Mouse (Mus musculus) urinary bladder, postnatal 25 days (tissue): ENCODE measurements around the gene Rufy2.
"Not testable (repeated sequence)": the region's sequence is repeated elsewhere in the genome, so short reads cannot be mapped to it uniquely, and the experiment has no call there.

Source experiments
- DNase-seq: peaks from one replicate; pipeline ENCODE4 v3.0.0; 2022; ENCODE audit warnings: low spot score

Gene Rufy2

DNA sequence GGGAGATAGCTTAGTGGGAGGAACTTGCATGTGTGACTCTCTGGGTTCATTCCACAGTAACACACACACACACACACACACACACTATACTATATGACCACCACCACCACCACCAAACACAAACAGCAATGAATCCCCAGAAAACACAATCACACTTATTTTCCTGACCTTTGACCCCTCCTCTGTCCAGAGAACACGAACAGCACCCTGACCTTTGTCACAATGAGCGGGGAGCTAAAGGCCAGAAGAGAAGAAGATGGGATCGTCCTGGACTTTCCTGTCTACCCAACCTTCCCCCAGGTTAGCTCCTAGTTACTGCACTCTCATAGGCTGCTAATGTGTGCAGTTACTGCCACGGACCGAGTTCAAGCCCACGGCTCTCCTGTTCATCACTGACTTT lies 72.0 kb downstream of the Rufy2 start:
- no peak for DNase-seq

DNA sequence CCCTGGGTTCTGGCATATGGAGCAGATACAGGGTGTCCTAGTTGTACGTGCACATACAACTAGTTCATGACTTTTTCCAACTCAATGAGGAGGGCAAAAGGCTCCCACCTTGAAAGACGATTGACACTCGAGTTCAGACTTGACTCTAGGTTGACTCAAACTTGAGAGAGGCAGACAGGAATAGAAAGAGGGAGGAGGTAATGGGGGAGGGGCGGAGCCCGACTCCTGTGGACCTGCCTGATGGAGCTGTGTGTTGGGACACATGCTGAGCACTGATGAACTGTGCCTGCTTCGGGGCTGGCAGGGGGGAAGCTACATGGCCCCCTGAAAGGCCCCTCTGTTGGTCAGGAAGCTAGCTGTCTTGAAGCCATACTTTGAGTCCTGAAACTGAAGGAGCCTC lies 73.0 kb downstream of the Rufy2 start:
- DNase-seq: peak; percentile 8

DNA sequence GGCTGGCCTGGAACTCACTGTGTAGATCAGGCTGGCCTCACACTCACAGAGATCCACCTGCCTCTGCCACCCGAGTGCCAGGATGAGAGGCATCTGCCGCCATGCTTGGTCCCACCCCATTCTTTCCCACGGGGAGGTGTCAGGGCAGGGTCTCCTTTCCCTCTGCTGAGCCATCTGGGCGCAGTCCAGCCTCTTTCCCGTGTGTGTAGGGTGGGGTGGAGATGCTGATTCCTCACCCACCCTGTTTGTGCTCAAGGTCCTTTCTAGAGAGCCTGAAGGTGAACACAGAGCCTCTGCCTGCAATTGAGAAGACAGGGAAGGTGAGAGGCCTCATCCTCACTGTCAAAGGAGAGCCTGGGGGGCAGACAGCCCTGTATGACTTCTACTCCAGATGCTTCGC lies 74.0 kb downstream of the Rufy2 start:
- not testable (repeated sequence) for DNase-seq

DNA sequence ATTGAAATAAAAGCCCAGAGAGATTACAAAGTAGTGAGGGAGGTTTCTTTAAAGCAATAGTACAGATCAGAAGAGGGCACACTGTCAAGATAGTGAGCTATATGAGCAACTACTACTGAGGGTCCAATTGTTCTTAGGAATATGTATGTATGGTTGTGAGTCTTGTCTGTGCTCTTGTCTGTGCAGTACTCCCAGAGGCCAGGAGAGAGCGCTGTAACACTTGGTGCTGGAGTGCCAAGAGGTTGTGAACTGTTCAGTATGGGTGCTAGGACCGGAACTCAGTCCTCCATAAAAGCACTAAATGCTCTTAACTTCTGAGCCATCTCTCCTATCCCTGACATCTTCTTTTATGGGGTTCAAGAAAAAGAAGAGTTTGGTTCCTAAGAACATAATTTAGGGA lies 74.6 kb downstream of the Rufy2 start:
- DNase-seq: no peak

DNA sequence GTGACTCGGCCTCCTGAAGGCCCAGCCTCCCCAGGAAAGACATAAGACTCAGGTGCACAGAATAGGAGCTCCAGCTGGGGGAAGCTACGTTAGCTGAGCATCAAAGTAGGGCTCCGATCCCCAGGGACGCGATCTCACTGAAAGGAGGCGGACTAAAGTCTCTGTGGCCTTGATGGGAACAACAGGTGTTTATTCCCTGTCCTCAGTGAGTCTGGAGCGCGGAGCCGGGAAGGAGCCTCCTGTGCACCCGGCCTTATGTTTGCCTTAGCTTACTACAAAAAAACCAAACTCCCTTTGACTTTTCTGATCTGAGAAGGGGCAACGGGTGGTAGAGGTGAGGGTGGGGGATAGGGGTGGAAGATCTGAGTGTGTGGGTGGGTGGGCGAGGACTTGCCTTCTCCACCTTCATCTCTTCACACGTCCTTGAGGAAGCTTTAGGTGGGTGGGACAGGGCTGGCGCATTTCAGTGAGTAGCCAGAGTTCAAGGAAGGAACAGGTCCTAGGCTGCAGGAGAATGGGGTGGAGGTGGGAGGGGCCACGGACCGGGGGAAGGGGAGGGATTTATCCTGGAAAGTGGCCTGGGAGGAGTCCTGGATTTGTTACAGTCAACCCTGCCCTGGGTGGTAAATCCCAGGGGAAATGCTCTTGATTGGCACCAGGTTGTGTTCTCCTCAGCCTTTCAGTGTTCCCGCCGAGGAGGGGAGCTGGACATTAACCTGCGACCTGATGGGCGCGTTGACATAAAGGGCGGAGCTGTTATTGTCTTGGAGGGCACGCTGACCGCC lies 77.1 kb downstream of the Rufy2 start:
- no peak for DNase-seq

DNA sequence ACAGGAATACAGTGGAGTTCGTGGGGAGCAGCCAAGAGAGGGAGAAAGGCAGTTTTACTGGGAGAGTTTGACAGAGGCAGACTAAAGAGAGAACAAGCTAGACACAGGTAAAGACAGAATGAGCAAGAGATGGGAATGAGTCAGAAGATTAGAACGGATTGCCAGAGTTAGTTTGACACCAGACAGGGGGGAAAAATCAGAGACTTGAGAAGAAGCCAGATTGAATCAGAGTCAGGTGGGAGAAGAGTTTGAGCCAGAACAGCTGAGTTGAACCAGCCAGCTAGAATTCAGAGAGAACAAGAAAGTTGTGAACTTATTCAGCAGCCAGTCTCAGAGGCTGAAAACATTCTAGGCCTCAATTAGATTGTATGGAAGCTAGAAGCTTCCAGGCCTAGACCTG lies 79.8 kb downstream of the Rufy2 start, which contains the start of gene Pbld1:
Gene Pbld1, plus strand, starts transcription at position 301 of the 400 bp plus-strand sequence.
- no peak for DNase-seq

DNA sequence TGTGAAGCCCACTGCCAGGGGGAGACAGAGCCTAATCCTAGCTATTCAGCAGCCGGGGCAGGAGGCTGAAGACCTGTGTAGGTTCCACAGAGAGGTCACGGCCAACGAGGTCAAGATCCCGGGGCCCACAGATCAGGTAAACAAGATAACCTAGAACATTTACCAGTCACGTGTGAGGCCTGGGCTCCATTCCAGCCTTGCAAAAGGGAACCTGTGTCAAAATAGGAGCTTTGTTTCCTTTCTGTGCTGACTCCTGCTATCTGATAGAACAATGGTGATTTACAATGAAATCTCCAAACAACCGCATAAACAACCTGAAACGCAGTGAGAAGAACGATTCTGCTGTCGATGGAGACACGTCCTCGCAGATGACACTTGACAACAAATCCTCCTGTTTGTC lies 80.4 kb downstream of the Rufy2 start:
- DNase-seq: peak; percentile 18

DNA sequence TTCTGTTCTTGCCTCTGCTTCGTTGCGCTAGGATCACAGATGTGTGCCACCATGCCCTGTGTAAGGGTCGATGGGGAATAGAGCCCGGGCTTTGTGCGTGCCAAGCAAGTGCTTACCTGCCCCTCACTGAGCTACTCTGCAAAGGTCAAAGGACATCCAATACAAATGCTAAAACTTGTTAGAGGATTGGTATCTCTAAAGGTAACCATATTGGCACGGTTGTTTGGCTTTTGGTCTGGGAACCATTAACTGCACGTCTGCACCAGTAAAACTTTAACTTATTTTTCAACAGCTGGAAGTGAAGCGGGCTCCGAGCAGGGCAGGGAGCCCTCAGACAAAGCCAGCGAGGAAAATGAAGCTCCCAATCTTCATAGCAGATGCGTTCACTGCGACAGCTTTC lies 81.2 kb downstream of the Rufy2 start:
- DNase-seq: no peak

DNA sequence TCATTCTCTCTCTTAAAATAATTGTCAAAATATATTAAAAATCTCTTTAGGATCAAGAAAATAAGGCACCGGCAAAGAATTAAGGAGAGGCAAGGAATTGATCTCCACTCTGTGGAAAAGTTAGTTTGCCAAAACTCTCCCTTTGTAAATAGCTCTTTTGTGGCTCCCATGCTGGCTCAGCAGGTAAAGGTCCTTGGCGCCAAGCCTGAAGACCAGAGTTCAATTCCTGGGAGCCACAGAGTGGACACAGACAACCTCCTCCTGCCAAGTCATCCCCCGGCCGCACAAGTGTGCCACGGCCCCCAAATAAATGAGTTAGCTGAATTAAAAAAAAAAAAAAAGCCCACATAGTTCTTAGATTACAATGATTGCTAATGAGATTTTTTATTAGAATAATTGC lies 82.7 kb downstream of the Rufy2 start:
- DNase-seq: no peak

DNA sequence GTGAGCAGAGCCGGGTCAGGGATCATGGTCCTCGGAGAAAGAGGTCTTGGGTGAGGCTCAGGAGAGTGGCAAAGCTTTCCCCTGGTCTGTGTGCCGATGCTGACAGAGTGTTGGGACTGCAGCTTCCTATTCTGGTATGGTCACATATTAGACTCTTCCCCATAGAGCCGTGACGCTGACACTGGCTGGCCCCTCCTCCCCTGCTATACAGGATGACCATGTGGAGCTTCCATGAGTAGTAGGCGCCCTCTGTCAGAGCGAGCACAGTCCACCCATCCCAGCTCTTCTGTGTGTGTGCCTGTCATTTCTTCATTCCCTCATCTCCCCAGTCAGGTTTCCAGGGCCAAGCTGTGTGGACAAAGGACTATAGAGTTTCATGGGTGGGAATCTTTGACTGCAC lies 83.3 kb downstream of the Rufy2 start:
- DNase-seq: no peak

DNA sequence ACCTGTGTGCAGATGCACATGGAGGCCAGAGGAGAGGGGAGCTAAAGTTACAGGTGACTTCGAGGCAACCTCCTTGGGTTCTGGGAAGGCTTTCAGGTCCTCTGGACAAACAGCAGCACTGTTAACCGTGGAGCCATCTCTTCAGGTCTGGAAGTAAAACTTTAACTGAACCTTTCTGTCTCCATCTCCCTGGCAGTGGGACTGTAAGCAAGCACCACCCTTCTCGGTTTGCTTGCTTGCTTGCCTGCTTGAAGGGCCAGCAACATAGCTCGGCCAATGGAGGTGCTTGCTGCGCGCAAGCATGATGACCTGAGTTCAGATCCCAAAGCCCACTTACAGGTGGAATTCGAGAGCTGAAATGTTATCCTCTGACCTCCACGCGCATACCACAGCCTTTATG lies 84.5 kb downstream of the Rufy2 start:
- DNase-seq: no peak

DNA sequence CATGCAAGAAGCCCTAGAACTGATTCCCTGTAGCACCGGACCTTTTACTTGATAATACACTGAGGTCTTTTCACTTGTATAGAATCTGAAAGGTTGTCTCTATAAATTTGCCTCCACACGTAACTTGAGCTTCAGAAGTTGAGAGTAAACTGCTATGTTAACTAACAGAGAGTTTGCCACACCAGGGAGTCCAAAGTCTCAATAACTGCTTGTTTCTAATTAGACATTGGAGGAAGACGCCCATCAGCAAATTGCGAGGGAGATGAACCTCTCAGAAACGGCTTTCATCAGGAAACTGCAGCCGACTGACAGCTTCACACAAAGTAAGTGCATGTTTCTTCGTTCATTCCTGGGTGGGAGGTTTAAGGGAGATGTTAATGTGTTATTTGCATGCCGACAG lies 85.5 kb downstream of the Rufy2 start:
- DNase-seq: no peak

DNA sequence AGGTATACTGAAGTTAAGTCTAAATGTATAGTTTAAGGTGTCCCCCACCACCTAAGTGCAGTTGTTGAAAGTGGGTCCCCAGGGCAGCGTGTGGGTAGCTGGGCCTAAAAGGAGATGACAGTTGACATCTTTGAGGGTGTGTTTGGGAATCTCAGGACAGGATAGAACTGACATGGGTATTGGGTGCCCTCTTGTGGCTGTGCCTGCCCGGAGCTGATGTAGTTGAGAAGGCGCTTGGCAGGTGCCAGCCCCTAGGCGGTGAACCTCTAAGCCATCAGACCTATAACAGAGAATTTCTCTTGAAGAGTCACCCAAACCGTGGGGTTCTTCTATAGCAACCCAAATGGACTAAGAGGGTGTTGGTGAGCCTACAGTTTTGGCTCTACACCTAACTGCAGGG lies 86.0 kb downstream of the Rufy2 start:
- peak; percentile 67 for DNase-seq
